21 mouse cellular contexts compared by ENCODE assay signal in the genomic region with DNA sequence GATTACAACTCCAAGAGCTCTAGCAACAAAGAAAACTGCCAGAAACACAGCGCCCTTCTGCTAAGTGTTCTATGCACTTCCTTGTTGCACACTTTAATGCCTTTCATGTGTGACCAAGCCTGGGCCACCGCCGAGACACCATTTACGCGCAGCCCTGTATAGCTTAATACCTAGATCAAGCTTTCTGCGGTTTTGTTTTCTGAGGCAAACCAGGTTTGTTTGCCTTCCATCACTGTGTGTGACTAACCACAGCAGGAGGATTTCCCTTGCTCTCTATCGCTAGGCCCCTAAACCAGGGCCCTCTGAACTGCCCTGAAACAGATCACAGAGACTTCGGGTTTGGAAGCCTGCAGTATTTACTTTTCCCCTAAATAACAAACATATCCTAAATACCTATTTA.
DNase-seq lines count a peak whose midpoint lies in the region; ATAC-seq and TF ChIP-seq lines count a peak whose summit lies in the region.
"Had no signal": no experiment of that assay in that cellular context is flagged by ENCODE, and none has a peak within 500 bp of the region (broad histone marks: within the 10 kb centered on the region; RNA-seq: fewer than 3 reads in every experiment).

No protein-coding gene starts in this region.

- 72% methylated on average over 8 of the region's 8 CpGs for WGBS in liver, postnatal 0 days (ENCODE audit: insufficient replicate concordance)
- WGBS in liver, embryonic 12.5 days (ENCODE audit: insufficient replicate concordance), result 74% methylated on average over 8 of the region's 8 CpGs
- 54% methylated on average over 8 of the region's 8 CpGs for WGBS in stomach, embryonic 15.5 days
- WGBS in intestine, postnatal 0 days, result 61% methylated on average over 8 of the region's 8 CpGs

- no peak overlapping the region for H3K4me3 ChIP-seq in liver, postnatal 0 days (ENCODE audit: low read depth, low read length)
- no peak overlapping the region for H3K4me3 ChIP-seq in liver, embryonic 12.5 days
- H3K4me3 ChIP-seq in stomach, embryonic 15.5 days (replicated peaks), result no peak overlapping the region
- no peak overlapping the region for H3K4me3 ChIP-seq in intestine, postnatal 0 days (ENCODE audit: low read depth, low read length)
- no peak overlapping the region for H3K4me3 ChIP-seq in gastrocnemius, adult 2 months
- H3K4me3 ChIP-seq: forebrain, embryonic 12.5 days; heart, embryonic 15.5 days; hindbrain, embryonic 13.5 days had no signal

- H3K9ac ChIP-seq in liver, postnatal 0 days (replicated peaks), result no peak overlapping the region
- H3K9ac ChIP-seq in liver, embryonic 12.5 days, result no peak overlapping the region
- H3K9ac ChIP-seq in stomach, embryonic 15.5 days, result no peak overlapping the region
- no peak overlapping the region for H3K9ac ChIP-seq in intestine, postnatal 0 days (ENCODE audit: low read depth, low read length)
- H3K9ac ChIP-seq: forebrain, embryonic 12.5 days; heart, embryonic 15.5 days; hindbrain, embryonic 13.5 days had no signal

- no peak for TF ChIP-seq CTCF in liver, postnatal 0 days (IDR thresholded peaks at IDR 0.05; ENCODE audit: low read depth)
- no peak for TF ChIP-seq CTCF in intestine, postnatal 0 days (IDR thresholded peaks at IDR 0.05; ENCODE audit: low read depth)
- no peak for TF ChIP-seq CTCF in gastrocnemius, adult 2 months (IDR thresholded peaks at IDR 0.05)

- no peaks in the 10 kb centered on the region for H3K4me1 ChIP-seq in liver, postnatal 0 days (ENCODE audit: insufficient read depth)
- no peaks in the 10 kb centered on the region for H3K4me1 ChIP-seq in liver, embryonic 12.5 days
- H3K4me1 ChIP-seq in stomach, embryonic 15.5 days, result no peaks in the 10 kb centered on the region
- no peaks in the 10 kb centered on the region for H3K4me1 ChIP-seq in intestine, postnatal 0 days (replicated peaks; ENCODE audit: control insufficient read depth, insufficient read depth, low read length)
- H3K4me1 ChIP-seq: forebrain, embryonic 12.5 days; heart, embryonic 15.5 days; hindbrain, embryonic 13.5 days had no signal

- intact Hi-C loops in gastrocnemius, adult 2 months (cut with DNase I), result no loop called here

- TF ChIP-seq EP300 in liver, postnatal 0 days (IDR thresholded peaks at IDR 0.05; ENCODE audit: low read depth), result no peak

- DNase-seq in liver, postnatal 0 days, result peak; percentile 5
- DNase-seq in T-cell, adult 2 months (ENCODE audit: low spot score), result peak; percentile 29
- DNase-seq in gastrocnemius, adult 2 months, result no peak
- DNase-seq: adrenal gland, postnatal 14 days; cerebellum, adult 11-12 months; cerebellum, adult 9-10 months; cerebellum, postnatal 36 days; gastrocnemius, postnatal 36 days; heart, adult 18-20 months; heart, postnatal 14 days had no signal

- no peak overlapping the region for H3K27ac ChIP-seq in liver, postnatal 0 days (ENCODE audit: low read depth)
- no peak overlapping the region for H3K27ac ChIP-seq in liver, embryonic 12.5 days
- no peak overlapping the region for H3K27ac ChIP-seq in stomach, embryonic 15.5 days
- no peak overlapping the region for H3K27ac ChIP-seq in intestine, postnatal 0 days (ENCODE audit: low read depth, low read length)
- no peak overlapping the region for H3K27ac ChIP-seq in gastrocnemius, adult 2 months
- H3K27ac ChIP-seq: forebrain, embryonic 12.5 days; heart, embryonic 15.5 days; hindbrain, embryonic 13.5 days; hindbrain, postnatal 0 days had no signal

- no peak for ATAC-seq in liver, postnatal 0 days
- ATAC-seq in liver, embryonic 12.5 days, result no peak
- ATAC-seq in stomach, embryonic 15.5 days (ENCODE audit: insufficient read depth, low FRiP score, low read depth), result 0 out of 2 replicates have a peak, but pooled peaks have one; percentile 56
- no peak for ATAC-seq in intestine, postnatal 0 days
- ATAC-seq: activated CD4-positive, CD25-positive, alpha-beta regulatory T cell, adult 4 months; CD4-positive, CD25-positive, alpha-beta regulatory T cell, adult 4 months; forebrain, embryonic 16.5 days; hindbrain, postnatal 0 days had no signal

- no peaks in the 10 kb centered on the region for H3K27me3 ChIP-seq in liver, postnatal 0 days (ENCODE audit: insufficient read depth, low read length)
- no peaks in the 10 kb centered on the region for H3K27me3 ChIP-seq in liver, embryonic 12.5 days (replicated peaks)
- H3K27me3 ChIP-seq in stomach, embryonic 15.5 days (replicated peaks), result no peaks in the 10 kb centered on the region
- H3K27me3 ChIP-seq in intestine, postnatal 0 days (replicated peaks; ENCODE audit: control insufficient read depth, insufficient read depth, low read length), result no peaks in the 10 kb centered on the region
- H3K27me3 ChIP-seq: forebrain, embryonic 12.5 days; heart, embryonic 15.5 days; hindbrain, embryonic 13.5 days had no signal

- H3K36me3 ChIP-seq in liver, postnatal 0 days (replicated peaks; ENCODE audit: insufficient read depth, low read length), result no peaks in the 10 kb centered on the region
- H3K36me3 ChIP-seq in liver, embryonic 12.5 days, result no peaks in the 10 kb centered on the region
- H3K36me3 ChIP-seq in stomach, embryonic 15.5 days, result no peaks in the 10 kb centered on the region
- H3K36me3 ChIP-seq in intestine, postnatal 0 days (ENCODE audit: control insufficient read depth, insufficient read depth), result no peaks in the 10 kb centered on the region
- H3K36me3 ChIP-seq: forebrain, embryonic 12.5 days; heart, embryonic 15.5 days; hindbrain, embryonic 13.5 days had no signal

- H3K4me2 ChIP-seq in liver, postnatal 0 days (ENCODE audit: low read depth, low read length), result no peak overlapping the region
- H3K4me2 ChIP-seq in liver, embryonic 12.5 days, result no peak overlapping the region
- no peak overlapping the region for H3K4me2 ChIP-seq in stomach, embryonic 15.5 days
- no peak overlapping the region for H3K4me2 ChIP-seq in intestine, postnatal 0 days (replicated peaks; ENCODE audit: low read depth)
- H3K4me2 ChIP-seq: forebrain, embryonic 12.5 days; heart, embryonic 11.5 days; heart, embryonic 15.5 days; hindbrain, embryonic 13.5 days had no signal

- no peaks in the 10 kb centered on the region for H3K9me3 ChIP-seq in liver, postnatal 0 days (ENCODE audit: low read length)
- H3K9me3 ChIP-seq in liver, embryonic 12.5 days (replicated peaks), result no peaks in the 10 kb centered on the region
- no peaks in the 10 kb centered on the region for H3K9me3 ChIP-seq in stomach, embryonic 15.5 days
- no peaks in the 10 kb centered on the region for H3K9me3 ChIP-seq in intestine, postnatal 0 days (ENCODE audit: control insufficient read depth)
- H3K9me3 ChIP-seq: forebrain, embryonic 12.5 days; heart, embryonic 15.5 days; hindbrain, embryonic 13.5 days had no signal
